Mouse (Mus musculus) liver, embryonic 14.5 days (tissue): ENCODE measurements around the gene Gm17334. TPM values are rescaled to one million over a fixed set of nuclear protein-coding genes. Genes with fewer than 3 reads are reported as not detected.

Source experiments
- ATAC-seq: fragments of 200-750 bp; cut with Nextera tagmentation; 2 replicates; pipeline ENCODE4 v1.8.0; 2017; ENCODE audit warnings: moderate number of reproducible peaks, mild to moderate bottlenecking, moderate library complexity; ENCODE audit not compliant: insufficient read depth
- DNase-seq, 3 experiments: peaks; one replicate each; pipeline ENCODE4 v3.0.0-alpha.2; 2012 to 2013; ENCODE audit warnings: low read depth in 3 of 3, low spot score in 3 of 3
- H3K27ac ChIP-seq: fragments of 300-500 bp; sonication (generic); 2 replicates; pipeline ENCODE4 v1.5.1; 2014; ENCODE audit warnings: moderate library complexity, mild to moderate bottlenecking, control low read depth, inconsistent platforms
- H3K27me3 ChIP-seq: fragments of 300-500 bp; sonication (generic); 2 replicates; pipeline ENCODE4 v1.6.1; 2014; ENCODE audit warnings: mild to moderate bottlenecking, low read length, moderate library complexity; ENCODE audit not compliant: control insufficient read depth, insufficient read depth
- H3K36me3 ChIP-seq: fragments of 300-500 bp; sonication (generic); replicated peaks from 2 replicates; pipeline ENCODE4 v1.6.1; 2014; ENCODE audit warnings: low read depth; ENCODE audit not compliant: control insufficient read depth, insufficient read depth
- H3K4me1 ChIP-seq, 2 experiments: fragments of 200-500 bp in 1 of 2; fragments of 300-500 bp in 1 of 2; sonication (generic) in 1 of 2; replicated peaks; 2 replicates each; pipeline ENCODE4 v1.6.1; 2012 to 2014; ENCODE audit warnings: antibody characterized with exemption in 1 of 2, inconsistent platforms in 1 of 2, low read length in 1 of 2; ENCODE audit not compliant: control insufficient read depth in 2 of 2, insufficient read depth in 2 of 2
- H3K4me2 ChIP-seq: fragments of 300-500 bp; sonication (generic); 2 replicates; pipeline ENCODE4 v1.6.1; 2014; ENCODE audit warnings: low read depth, mild to moderate bottlenecking, control low read depth, moderate library complexity
- H3K4me3 ChIP-seq, 2 experiments: fragments of 200-500 bp in 1 of 2; fragments of 300-500 bp in 1 of 2; sonication (generic) in 1 of 2; 2 replicates each; pipeline ENCODE4 v1.5.1; 2012 to 2014; ENCODE audit warnings: low read depth in 2 of 2, low read length in 2 of 2, mild to moderate bottlenecking in 2 of 2, control low read depth in 1 of 2, inconsistent platforms in 1 of 2, moderate library complexity in 1 of 2; ENCODE audit not compliant: insufficient read depth in 1 of 2
- H3K9ac ChIP-seq: fragments of 300-500 bp; sonication (generic); replicated peaks from 2 replicates; pipeline ENCODE4 v1.6.1; 2014; ENCODE audit warnings: mild to moderate bottlenecking, control low read depth, moderate library complexity
- H3K9me3 ChIP-seq: fragments of 300-500 bp; sonication (generic); 2 replicates; pipeline ENCODE4 v1.6.1; 2016; ENCODE audit warnings: low read length, mixed read lengths; ENCODE audit not compliant: control insufficient read depth
- CTCF ChIP-seq: IDR thresholded peaks from 2 replicates; pipeline ENCODE4 v1.5.1; 2016; ENCODE audit warnings: antibody characterized with exemption, low read depth, control low read depth
- EP300 ChIP-seq: IDR thresholded peaks from 2 replicates; pipeline ENCODE4 v1.6.1; 2016; ENCODE audit warnings: antibody characterized with exemption, low read depth
- WGBS: fragments of 180-500 bp; shearing (Covaris S2); extraction: QIAGEN DNeasy Blood & Tissue Kit; methylation state at CpG from one replicate; pipeline ENCODE4 v1.1.7; 2014; ENCODE audit not compliant: insufficient replicate concordance; 5-methylcytosine and 5-hydroxymethylcytosine counted together
- polyA plus RNA-seq, 2 experiments: library from polyadenylated mRNA; depleted of rRNA in 1 of 2; stranded (reverse) in 1 of 2; unstranded in 1 of 2; fragments of >200 nt; fragmentation: Nextera tagmentation in 1 of 2; extraction: Ambion mirVana in 1 of 2; gene quantifications; 2 replicates each; pipeline versions ENCODE4 v1.2.1 to v1.2.3; 2012 to 2014

Gene Gm17334
- polyA plus RNA-seq, 2 experiments = not detected

DNA sequence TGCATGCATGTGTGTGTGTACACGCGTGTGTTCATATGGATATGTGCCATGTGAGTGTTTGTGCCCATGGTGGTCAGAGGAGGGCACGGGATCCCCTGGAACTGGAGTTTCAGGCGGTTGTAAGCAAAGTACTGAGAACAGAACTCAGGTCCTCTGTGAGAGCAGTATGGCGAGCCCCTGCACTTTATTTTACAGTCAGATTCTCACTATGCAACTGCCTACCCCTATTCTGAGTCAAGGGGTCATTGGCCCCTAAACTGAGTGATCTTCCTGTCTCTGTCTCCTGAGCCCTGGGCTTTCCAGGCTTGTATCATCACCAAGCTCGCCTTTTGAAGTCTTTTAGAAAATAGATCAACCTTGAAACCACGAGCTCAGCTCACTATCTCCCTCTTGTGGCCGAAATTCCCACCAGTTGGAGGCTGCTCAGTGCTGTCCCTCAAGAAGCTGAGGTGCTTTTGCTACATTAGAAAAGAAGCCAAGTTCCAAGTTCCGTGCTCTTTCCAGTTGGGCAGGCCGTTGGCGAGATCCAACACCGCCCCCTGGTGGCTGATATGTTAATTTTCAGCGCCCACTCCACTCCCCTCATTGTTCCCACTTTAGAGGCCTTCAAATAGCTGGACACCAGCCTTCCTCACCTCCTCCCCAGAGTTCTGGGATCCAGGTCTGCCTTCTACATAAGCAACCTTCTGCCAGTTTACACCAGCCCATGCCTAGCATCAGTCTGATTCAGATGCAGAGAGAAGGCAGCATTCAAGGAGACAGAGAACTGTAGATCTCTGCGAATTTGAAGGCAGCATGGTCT lies 36.0 kb downstream of the Gm17334 start:
- peak; percentile 58 to 66 (median 60) for DNase-seq
- Histone ChIP-seq H3K27me3 (no peaks in the 10 kb centered on the region), H3K9ac (no peak overlapping the region), H3K36me3 (no peaks in the 10 kb centered on the region), H3K4me1 (no peaks in the 10 kb centered on the region), H3K27ac (no peak overlapping the region), H3K4me3 (no peak overlapping the region), H3K9me3 (no peaks in the 10 kb centered on the region), H3K4me2 (no peak overlapping the region)
- ATAC-seq = peak; percentile 63
- WGBS = 33% methylated on average over 14 of the region's 14 CpGs
- TF ChIP-seq CTCF (peak; percentile 88), EP300 (no peak)

- TF ChIP-seq CTCF = peak; percentile 98
- TF ChIP-seq EP300 = no peak
- 24% methylated on average over 17 of the region's 17 CpGs for WGBS
- 0 out of 2 replicates have a peak, but pooled peaks have one; percentile 48 for ATAC-seq
- peak overlapping the region; percentile 52 for H3K4me2 ChIP-seq
- H3K9ac ChIP-seq = no peak overlapping the region
- no peaks in the 10 kb centered on the region for H3K9me3 ChIP-seq
- H3K27me3 ChIP-seq = no peaks in the 10 kb centered on the region
- H3K27ac ChIP-seq = no peak overlapping the region
- H3K36me3 ChIP-seq = no peaks in the 10 kb centered on the region
- H3K4me3 ChIP-seq = no peak overlapping the region
- no peaks in the 10 kb centered on the region for H3K4me1 ChIP-seq
- peak; percentile 54 to 58 (median 55) for DNase-seq
Observed at GRCm38 (mm10) chr11:53735682-53736245, 37.2 kb downstream of the Gm17334 start.

- Histone ChIP-seq H3K9me3 (no peaks in the 10 kb centered on the region), H3K36me3 (no peaks in the 10 kb centered on the region), H3K27me3 (no peaks in the 10 kb centered on the region), H3K9ac (no peak overlapping the region), H3K4me1 (no peaks in the 10 kb centered on the region), H3K4me3 (no peak overlapping the region), H3K4me2 (peak overlapping the region; percentile 52; the same call in 1 of the 2 replicates), H3K27ac (no peak overlapping the region)
- TF ChIP-seq EP300 (no peak), CTCF (no peak)
- ATAC-seq (no peak), DNase-seq (no peak)
- 46% methylated on average over 18 of the region's 18 CpGs for WGBS
Observed at GRCm38 (mm10) chr11:53734970-53735681, 37.9 kb downstream of the Gm17334 start.

DNA sequence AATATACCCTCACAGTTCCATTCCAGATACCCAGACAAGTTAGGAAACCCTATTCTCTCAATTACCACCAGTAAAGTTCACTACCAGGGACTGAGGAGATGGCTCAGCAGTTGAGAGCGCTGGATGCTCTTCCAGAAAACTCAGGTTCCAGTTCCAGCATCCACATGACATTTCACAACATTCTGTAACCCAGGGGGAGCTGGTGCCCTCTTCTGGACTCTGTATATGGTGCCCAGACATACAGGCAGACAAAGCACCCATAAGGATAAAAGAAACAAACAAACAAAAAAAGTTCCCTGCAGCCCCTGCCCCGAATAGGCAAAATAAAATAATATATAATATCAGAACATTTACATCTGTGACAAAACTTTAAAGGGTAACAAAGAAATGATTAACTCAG lies 38.6 kb downstream of the Gm17334 start:
- TF ChIP-seq CTCF = 0 out of 2 replicates have a peak, but pooled peaks have one; percentile 11
- no peak for TF ChIP-seq EP300
- Histone ChIP-seq H3K9me3 (no peaks in the 10 kb centered on the region), H3K4me3 (no peak overlapping the region), H3K36me3 (no peaks in the 10 kb centered on the region), H3K4me2 (no peak overlapping the region), H3K9ac (no peak overlapping the region), H3K27me3 (no peaks in the 10 kb centered on the region), H3K4me1 (no peaks in the 10 kb centered on the region), H3K27ac (no peak overlapping the region)
- DNase-seq = no peak
- no peak for ATAC-seq
- WGBS = 52% methylated on average over 2 of the region's 2 CpGs

DNA sequence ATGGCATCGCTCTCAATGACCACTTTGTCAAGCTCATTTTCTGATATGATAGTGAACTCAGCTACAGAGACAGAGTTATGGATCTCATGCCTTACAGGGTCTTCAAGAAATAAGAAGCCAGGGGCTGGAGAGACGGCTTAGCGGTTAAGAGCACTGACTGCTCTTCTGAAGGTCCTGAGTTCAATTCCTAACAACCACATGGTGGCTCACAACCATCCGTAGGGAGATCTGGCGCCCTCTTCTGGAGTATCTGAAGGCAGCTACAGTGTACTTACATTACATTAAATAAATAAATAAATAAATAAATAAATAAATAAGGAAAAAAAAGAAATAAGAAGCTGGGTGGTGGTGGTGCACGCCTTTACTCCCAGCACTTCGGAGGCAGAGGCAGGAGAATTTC lies 39.2 kb downstream of the Gm17334 start:
- H3K9me3 ChIP-seq = no peaks in the 10 kb centered on the region
- H3K4me2 ChIP-seq = no peak overlapping the region
- no peak overlapping the region for H3K27ac ChIP-seq
- H3K27me3 ChIP-seq = no peaks in the 10 kb centered on the region
- 70% methylated on average over 7 of the region's 7 CpGs for WGBS
- TF ChIP-seq CTCF (peak; percentile 47; the same call in 1 of the 2 replicates), EP300 (no peak)
- DNase-seq (no peak), ATAC-seq (no peak)
- H3K4me3 ChIP-seq = no peak overlapping the region
- H3K4me1 ChIP-seq = no peaks in the 10 kb centered on the region
- H3K9ac ChIP-seq = no peak overlapping the region
- H3K36me3 ChIP-seq = no peaks in the 10 kb centered on the region
